ENCODE assay signal across 20 mouse cellular contexts in genomic region chr17:85961653-85962052, GRCm38 (mm10).
A peak's percentile ranks its signal among the peaks of the same experiment; 100 is the strongest.
DNase-seq lines count a peak whose midpoint lies in the region; ATAC-seq and TF ChIP-seq lines count a peak whose summit lies in the region.
"Had no signal": no experiment of that assay in that cellular context is flagged by ENCODE, and none has a peak within 500 bp of the region (broad histone marks: within the 10 kb centered on the region; RNA-seq: fewer than 3 reads in every experiment).

No protein-coding gene starts in this region.

- no peak overlapping the region for H3ac ChIP-seq in C2C12 (ENCODE audit: control insufficient read depth, insufficient read length, low read depth)

- no peak overlapping the region for H3K4me3 ChIP-seq in midbrain, embryonic 10.5 days
- no peak overlapping the region for H3K4me3 ChIP-seq in midbrain, embryonic 14.5 days (replicated peaks; ENCODE audit: low read depth, low read length)
- no peak overlapping the region for H3K4me3 ChIP-seq in C2C12 (ENCODE audit: insufficient read depth, poor library complexity, severe bottlenecking)
- no peak overlapping the region for H3K4me3 ChIP-seq in limb, embryonic 10.5 days
- H3K4me3 ChIP-seq: embryonic facial prominence, embryonic 15.5 days; forebrain, embryonic 12.5 days; heart, embryonic 13.5 days; hindbrain, embryonic 15.5 days had no signal

- no peak for TF ChIP-seq CTCF in C2C12 (IDR thresholded peaks at IDR 0.05; ENCODE audit: control insufficient read depth, insufficient read depth, insufficient read length)

- H3K9me3 ChIP-seq in midbrain, embryonic 10.5 days (replicated peaks): no peaks in the 10 kb centered on the region
- H3K9me3 ChIP-seq in midbrain, embryonic 14.5 days (ENCODE audit: control insufficient read depth, low read length): no peaks in the 10 kb centered on the region
- H3K9me3 ChIP-seq in limb, embryonic 10.5 days (replicated peaks): no peaks in the 10 kb centered on the region
- H3K9me3 ChIP-seq: embryonic facial prominence, embryonic 15.5 days; forebrain, embryonic 12.5 days; heart, embryonic 13.5 days; hindbrain, embryonic 15.5 days had no signal

- no peak overlapping the region for H3K9ac ChIP-seq in midbrain, embryonic 14.5 days (replicated peaks; ENCODE audit: low read length)
- H3K9ac ChIP-seq: embryonic facial prominence, embryonic 15.5 days; forebrain, embryonic 12.5 days; heart, embryonic 13.5 days; hindbrain, embryonic 15.5 days had no signal

- no peak for ATAC-seq in midbrain, embryonic 14.5 days (ENCODE audit: low FRiP score, low TSS enrichment)
- ATAC-seq: forebrain, embryonic 16.5 days had no signal

- DNase-seq in midbrain, embryonic 10.5 days (ENCODE audit: low spot score): peak; percentile 7
- DNase-seq in midbrain, embryonic 14.5 days: no peak
- DNase-seq in limb, embryonic 10.5 days (ENCODE audit: low spot score): peak; percentile 18
- DNase-seq in kidney, postnatal 25 days: no peak
- no peak for DNase-seq in layer of hippocampus, postnatal 25 days (ENCODE audit: extremely low spot score in 1 of 2, low spot score in 1 of 2)
- no peak for DNase-seq in cerebellum, adult 18-20 months
- DNase-seq: adrenal gland, adult 2 months; adrenal gland, postnatal 36 days; B cell, adult 2 months; cerebellum, adult 8-10 months; cerebellum, postnatal 14 days; embryo, embryonic 11 days; gastrocnemius, postnatal 14 days; heart, postnatal 36 days had no signal

- no peaks in the 10 kb centered on the region for H3K79me2 ChIP-seq in C2C12 (ENCODE audit: control insufficient read depth, insufficient read depth)

- H3K36me3 ChIP-seq in midbrain, embryonic 10.5 days: no peaks in the 10 kb centered on the region
- no peaks in the 10 kb centered on the region for H3K36me3 ChIP-seq in midbrain, embryonic 14.5 days (ENCODE audit: control insufficient read depth, insufficient read depth, low read length)
- no peaks in the 10 kb centered on the region for H3K36me3 ChIP-seq in C2C12 (ENCODE audit: control insufficient read depth, insufficient read depth)
- H3K36me3 ChIP-seq in limb, embryonic 10.5 days: no peaks in the 10 kb centered on the region
- H3K36me3 ChIP-seq: embryonic facial prominence, embryonic 15.5 days; forebrain, embryonic 12.5 days; heart, embryonic 13.5 days; hindbrain, embryonic 15.5 days had no signal

- no peaks in the 10 kb centered on the region for H3K4me1 ChIP-seq in midbrain, embryonic 10.5 days
- peaks cover 5% of the 10 kb centered on the region; the same call in 1 of the 2 replicates for H3K4me1 ChIP-seq in midbrain, embryonic 14.5 days (ENCODE audit: control insufficient read depth, insufficient read depth, low read length)
- H3K4me1 ChIP-seq in limb, embryonic 10.5 days: peaks cover 10% of the 10 kb centered on the region
- H3K4me1 ChIP-seq: forebrain, embryonic 12.5 days had no signal

- no peak overlapping the region for H3K4me2 ChIP-seq in midbrain, embryonic 14.5 days (ENCODE audit: low read length)
- H3K4me2 ChIP-seq: embryonic facial prominence, embryonic 15.5 days; forebrain, embryonic 12.5 days; heart, embryonic 13.5 days; hindbrain, embryonic 15.5 days had no signal

- no peaks in the 10 kb centered on the region for H3K79me3 ChIP-seq in C2C12 (ENCODE audit: low read depth)

- no peak overlapping the region for H3K27ac ChIP-seq in midbrain, embryonic 10.5 days (replicated peaks)
- no peak overlapping the region for H3K27ac ChIP-seq in midbrain, embryonic 14.5 days (replicated peaks; ENCODE audit: low read depth, low read length)
- no peak overlapping the region for H3K27ac ChIP-seq in limb, embryonic 10.5 days
- H3K27ac ChIP-seq: embryonic facial prominence, embryonic 15.5 days; forebrain, embryonic 12.5 days; heart, embryonic 13.5 days; hindbrain, embryonic 15.5 days had no signal

- 62% methylated on average over 6 of the region's 6 CpGs for WGBS in midbrain, embryonic 10.5 days
- WGBS in midbrain, embryonic 14.5 days: 69% methylated on average over 6 of the region's 6 CpGs
- 74% methylated on average over 6 of the region's 6 CpGs for WGBS in limb, embryonic 10.5 days

- no peaks in the 10 kb centered on the region for H3K27me3 ChIP-seq in midbrain, embryonic 10.5 days (ENCODE audit: low read depth, poor library complexity, severe bottlenecking)
- no peaks in the 10 kb centered on the region for H3K27me3 ChIP-seq in midbrain, embryonic 14.5 days (ENCODE audit: control insufficient read depth, insufficient read depth, low read length)
- H3K27me3 ChIP-seq in C2C12 (ENCODE audit: control insufficient read depth, insufficient read depth, insufficient read length): no peaks in the 10 kb centered on the region
- peaks cover 15% of the 10 kb centered on the region; the same call in 1 of the 2 replicates for H3K27me3 ChIP-seq in limb, embryonic 10.5 days (ENCODE audit: low read depth, poor library complexity, severe bottlenecking)
- H3K27me3 ChIP-seq: embryonic facial prominence, embryonic 15.5 days; forebrain, embryonic 12.5 days; hindbrain, embryonic 15.5 days had no signal

TF ChIP-seq in C2C12, 6 proteins besides CTCF, POLR2A, EP300 and RAD21:
- TF ChIP-seq USF1 (IDR thresholded peaks at IDR 0.05; ENCODE audit: low read depth) (peak; percentile 93), CEBPB (IDR thresholded peaks at IDR 0.05; ENCODE audit: low read depth) (no peak), MAX (IDR thresholded peaks at IDR 0.05) (no peak), FOSL1 (IDR thresholded peaks at IDR 0.05; ENCODE audit: insufficient read depth, low read length, poor library complexity, severe bottlenecking) (no peak), MYOD1 (IDR thresholded peaks at IDR 0.05; ENCODE audit: control insufficient read depth, insufficient read length, low read depth) (peak; percentile 85)

Comparison
In these comparisons a context has a peak if more than half of its experiments do, and no peak if none do; other contexts are left out.
1. DNase-seq: peak in midbrain, embryonic 10.5 days (single experiment) and limb, embryonic 10.5 days (single experiment); none in midbrain, embryonic 14.5 days (single experiment), kidney, postnatal 25 days (0 of 2), layer of hippocampus, postnatal 25 days (0 of 2) and cerebellum, adult 18-20 months (0 of 2).